Mouse (Mus musculus) liver, embryonic 14.5 days (tissue): ENCODE results near the gene Dnm2. TPM values are rescaled to one million over a fixed set of nuclear protein-coding genes. Genes with fewer than 3 reads are reported as not detected.
A peak's percentile ranks its signal among the peaks of the same experiment; 100 is the strongest.
"Not testable (repeated sequence)": the region's sequence is repeated elsewhere in the genome, so short reads cannot be mapped to it uniquely, and the experiment has no call there.

Experiments
- ATAC-seq: fragments of 200-750 bp; cut with Nextera tagmentation; 2 replicates; pipeline ENCODE4 v1.8.0; 2017; ENCODE audit warnings: moderate number of reproducible peaks, mild to moderate bottlenecking, moderate library complexity; ENCODE audit not compliant: insufficient read depth
- DNase-seq, 3 experiments: peaks; one replicate each; pipeline ENCODE4 v3.0.0-alpha.2; 2012 to 2013; ENCODE audit warnings: low read depth in 3 of 3, low spot score in 3 of 3
- H3K27ac ChIP-seq: fragments of 300-500 bp; sonication (generic); 2 replicates; pipeline ENCODE4 v1.5.1; 2014; ENCODE audit warnings: moderate library complexity, mild to moderate bottlenecking, control low read depth, inconsistent platforms
- H3K27me3 ChIP-seq: fragments of 300-500 bp; sonication (generic); 2 replicates; pipeline ENCODE4 v1.6.1; 2014; ENCODE audit warnings: mild to moderate bottlenecking, low read length, moderate library complexity; ENCODE audit not compliant: control insufficient read depth, insufficient read depth
- H3K36me3 ChIP-seq: fragments of 300-500 bp; sonication (generic); replicated peaks from 2 replicates; pipeline ENCODE4 v1.6.1; 2014; ENCODE audit warnings: low read depth; ENCODE audit not compliant: control insufficient read depth, insufficient read depth
- H3K4me1 ChIP-seq, 2 experiments: fragments of 200-500 bp in 1 of 2; fragments of 300-500 bp in 1 of 2; sonication (generic) in 1 of 2; replicated peaks; 2 replicates each; pipeline ENCODE4 v1.6.1; 2012 to 2014; ENCODE audit warnings: antibody characterized with exemption in 1 of 2, inconsistent platforms in 1 of 2, low read length in 1 of 2; ENCODE audit not compliant: control insufficient read depth in 2 of 2, insufficient read depth in 2 of 2
- H3K4me2 ChIP-seq: fragments of 300-500 bp; sonication (generic); 2 replicates; pipeline ENCODE4 v1.6.1; 2014; ENCODE audit warnings: low read depth, mild to moderate bottlenecking, control low read depth, moderate library complexity
- H3K4me3 ChIP-seq, 2 experiments: fragments of 200-500 bp in 1 of 2; fragments of 300-500 bp in 1 of 2; sonication (generic) in 1 of 2; 2 replicates each; pipeline ENCODE4 v1.5.1; 2012 to 2014; ENCODE audit warnings: low read depth in 2 of 2, low read length in 2 of 2, mild to moderate bottlenecking in 2 of 2, control low read depth in 1 of 2, inconsistent platforms in 1 of 2, moderate library complexity in 1 of 2; ENCODE audit not compliant: insufficient read depth in 1 of 2
- H3K9ac ChIP-seq: fragments of 300-500 bp; sonication (generic); replicated peaks from 2 replicates; pipeline ENCODE4 v1.6.1; 2014; ENCODE audit warnings: mild to moderate bottlenecking, control low read depth, moderate library complexity
- H3K9me3 ChIP-seq: fragments of 300-500 bp; sonication (generic); 2 replicates; pipeline ENCODE4 v1.6.1; 2016; ENCODE audit warnings: low read length, mixed read lengths; ENCODE audit not compliant: control insufficient read depth
- CTCF ChIP-seq: IDR thresholded peaks from 2 replicates; pipeline ENCODE4 v1.5.1; 2016; ENCODE audit warnings: antibody characterized with exemption, low read depth, control low read depth
- EP300 ChIP-seq: IDR thresholded peaks from 2 replicates; pipeline ENCODE4 v1.6.1; 2016; ENCODE audit warnings: antibody characterized with exemption, low read depth
- WGBS: fragments of 180-500 bp; shearing (Covaris S2); extraction: QIAGEN DNeasy Blood & Tissue Kit; methylation state at CpG from one replicate; pipeline ENCODE4 v1.1.7; 2014; ENCODE audit not compliant: insufficient replicate concordance; 5-methylcytosine and 5-hydroxymethylcytosine counted together
- polyA plus RNA-seq, 2 experiments: library from polyadenylated mRNA; depleted of rRNA in 1 of 2; stranded (reverse) in 1 of 2; unstranded in 1 of 2; fragments of >200 nt; fragmentation: Nextera tagmentation in 1 of 2; extraction: Ambion mirVana in 1 of 2; gene quantifications; 2 replicates each; pipeline versions ENCODE4 v1.2.1 to v1.2.3; 2012 to 2014

Gene Dnm2
- polyA plus RNA-seq, 2 experiments = 31.6 to 36.8 TPM

GRCm38 (mm10) chr9:21517947-21518495, 93.3 kb downstream of the Dnm2 start:
- 66% methylated on average over 6 of the region's 6 CpGs for WGBS
- no peak overlapping the region for H3K9ac ChIP-seq

GRCm38 (mm10) chr9:21518690-21519089, 94.0 kb downstream of the Dnm2 start:
- not testable (repeated sequence) for ATAC-seq, DNase-seq, H3K4me1 ChIP-seq, H3K9ac ChIP-seq, H3K27ac ChIP-seq, H3K4me2 ChIP-seq, H3K9me3 ChIP-seq, H3K36me3 ChIP-seq, H3K4me3 ChIP-seq, H3K27me3 ChIP-seq
- 0 out of 2 replicates have a peak, but pooled peaks have one; percentile 16 for TF ChIP-seq CTCF
- 71% methylated on average over 6 of the region's 6 CpGs for WGBS

More at GRCm38 (mm10) chr9:21517947-21518495, 93.3 kb downstream of the Dnm2 start:
- no peak for ATAC-seq
- H3K36me3 ChIP-seq = no peaks in the 10 kb centered on the region
- no peak overlapping the region for H3K4me2 ChIP-seq
- no peak overlapping the region for H3K4me3 ChIP-seq
- H3K27me3 ChIP-seq = no peaks in the 10 kb centered on the region
- TF ChIP-seq CTCF (no peak), EP300 (no peak)
- no peaks in the 10 kb centered on the region for H3K9me3 ChIP-seq
- peaks cover 0 to 4% of the 10 kb centered on the region in 2 experiments; a peak in 1 of 4 replicates for H3K4me1 ChIP-seq
- no peak overlapping the region for H3K27ac ChIP-seq
- DNase-seq = no peak

GRCm38 (mm10) chr9:21525142-21525936, 100.6 kb downstream of the Dnm2 start:
- H3K27ac ChIP-seq = no peak overlapping the region
- 33% methylated on average over 7 of the region's 7 CpGs for WGBS
- no peaks in the 10 kb centered on the region for H3K9me3 ChIP-seq
- ATAC-seq (no peak), DNase-seq (no peak)
- H3K36me3 ChIP-seq = no peaks in the 10 kb centered on the region
- peak overlapping the region; percentile 20; the same call in 1 of the 2 replicates for H3K4me2 ChIP-seq
- H3K4me3 ChIP-seq = no peak overlapping the region
- H3K27me3 ChIP-seq = no peaks in the 10 kb centered on the region
- 0 out of 4 replicates have a peak, but pooled peaks cover 0 to 2% of the 10 kb centered on the region in 2 experiments for H3K4me1 ChIP-seq
- TF ChIP-seq CTCF = no peak
- no peak for TF ChIP-seq EP300
- no peak overlapping the region; the same call in 1 of the 2 replicates for H3K9ac ChIP-seq

GRCm38 (mm10) chr9:21525937-21526633, 101.4 kb downstream of the Dnm2 start, which contains the start of gene AB124611:
Gene AB124611 (plus strand): TSS chr9:21526176.
- ATAC-seq (no peak), DNase-seq (no peak)
- WGBS = 30% methylated on average over 14 of the region's 14 CpGs
- H3K4me1 ChIP-seq = 0 out of 4 replicates have a peak, but pooled peaks cover 0 to 2% of the 10 kb centered on the region in 2 experiments
- no peaks in the 10 kb centered on the region for H3K27me3 ChIP-seq
- no peaks in the 10 kb centered on the region for H3K9me3 ChIP-seq
- H3K36me3 ChIP-seq = no peaks in the 10 kb centered on the region
- peak within 1 kb of the TSS in 1 of 2 experiments; percentile 19; a peak in 3 of 4 replicates for H3K4me3 ChIP-seq
- H3K4me2 ChIP-seq = peak within 1 kb of the TSS; percentile 20; the same call in 1 of the 2 replicates
- no peak within 1 kb of the TSS; the same call in 1 of the 2 replicates for H3K9ac ChIP-seq
- TF ChIP-seq EP300 = no peak
- TF ChIP-seq CTCF = no peak
- no peak within 1 kb of the TSS for H3K27ac ChIP-seq

- Histone ChIP-seq H3K4me1 (0 out of 4 replicates have a peak, but pooled peaks cover 0 to 2% of the 10 kb centered on the region in 2 experiments), H3K36me3 (no peaks in the 10 kb centered on the region), H3K27me3 (no peaks in the 10 kb centered on the region), H3K4me3 (peak overlapping the region in 1 of 2 experiments; percentile 19; a peak in 2 of 4 replicates), H3K27ac (no peak overlapping the region), H3K9me3 (no peaks in the 10 kb centered on the region), H3K4me2 (no peak overlapping the region), H3K9ac (no peak overlapping the region)
- ATAC-seq = no peak
- TF ChIP-seq CTCF (no peak), EP300 (no peak)
- 44% methylated on average over 3 of the region's 3 CpGs for WGBS
- DNase-seq = no peak
Observed at GRCm38 (mm10) chr9:21526634-21526944, 101.9 kb downstream of the Dnm2 start.
